19 mouse cellular contexts compared by ENCODE assay signal in the genomic region with DNA sequence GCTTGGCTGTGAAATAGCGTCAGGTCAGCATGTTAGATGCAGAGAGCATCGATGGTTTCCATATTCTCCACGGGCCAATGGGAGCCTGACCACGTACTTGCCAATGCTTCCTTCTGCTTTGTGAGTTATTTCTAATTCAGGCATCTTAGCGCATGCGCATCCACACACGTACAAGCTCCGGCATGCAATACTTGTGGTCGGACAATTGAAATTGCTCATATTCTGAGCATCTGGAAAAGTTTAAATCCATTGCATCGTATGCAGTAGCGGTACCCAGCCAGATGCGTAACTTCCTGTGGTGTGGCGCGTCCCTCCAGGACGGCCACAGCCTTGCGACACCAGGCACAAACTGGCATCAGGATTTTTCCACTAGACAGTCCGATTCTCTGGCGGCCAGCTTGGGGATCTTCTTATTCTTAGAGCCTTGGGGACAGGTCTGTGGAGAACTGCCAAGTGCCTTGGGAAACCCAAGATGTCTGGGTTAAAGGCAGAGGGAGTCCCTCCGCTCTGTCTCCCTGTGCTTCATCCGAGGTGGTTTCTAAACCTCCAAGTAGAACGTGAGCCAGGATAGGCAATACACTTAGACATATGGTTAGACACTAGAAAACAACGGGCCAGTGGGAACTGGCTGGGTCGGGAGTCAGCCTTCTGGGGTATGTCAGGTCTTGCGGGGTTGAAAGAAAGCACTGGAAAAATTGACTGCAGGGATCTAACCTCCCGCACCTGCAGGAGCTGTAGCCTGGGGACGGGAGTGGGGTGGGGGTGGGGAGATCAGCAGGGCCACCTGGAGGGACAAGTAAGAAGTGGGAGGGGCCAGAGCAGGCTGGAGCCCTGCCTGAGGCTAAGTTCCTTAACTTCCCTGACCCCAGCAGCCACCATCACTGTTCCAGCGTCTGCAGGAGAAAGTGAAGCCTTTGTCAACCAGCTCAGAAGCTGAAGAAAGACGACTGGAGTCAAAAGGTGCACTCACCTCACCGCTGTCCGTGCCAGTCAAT.
DNase-seq lines count a peak whose midpoint lies in the region; ATAC-seq lines count a peak whose summit lies in the region.
"Had no signal": no experiment of that assay in that cellular context is flagged by ENCODE, and none has a peak within 500 bp of the region (broad histone marks: within the 10 kb centered on the region; RNA-seq: fewer than 3 reads in every experiment).

No protein-coding gene starts in this region.

- peak overlapping the region; percentile 8 for H3K4me3 ChIP-seq in embryonic facial prominence, embryonic 13.5 days
- H3K4me3 ChIP-seq in limb, embryonic 12.5 days (replicated peaks): no peak overlapping the region
- no peak overlapping the region for H3K4me3 ChIP-seq in hindbrain, embryonic 13.5 days
- H3K4me3 ChIP-seq in forebrain, embryonic 11.5 days (ENCODE audit: low read depth, low read length): no peak overlapping the region
- H3K4me3 ChIP-seq: forebrain, embryonic 13.5 days; heart, embryonic 12.5 days; hindbrain, embryonic 10.5 days; liver, embryonic 13.5 days; myocyte had no signal

- ATAC-seq in embryonic facial prominence, embryonic 13.5 days (ENCODE audit: insufficient number of reproducible peaks, insufficient read depth, low FRiP score, low TSS enrichment, low read depth): peak; percentile 78
- ATAC-seq in limb, embryonic 12.5 days (ENCODE audit: insufficient number of reproducible peaks, insufficient read depth, low FRiP score, low TSS enrichment, low read depth): no peak
- no peak for ATAC-seq in hindbrain, embryonic 13.5 days (ENCODE audit: low FRiP score)
- ATAC-seq in forebrain, embryonic 11.5 days (replicated peaks; ENCODE audit: low FRiP score): no peak
- ATAC-seq: forebrain, embryonic 13.5 days; lung, postnatal 0 days had no signal

- no peaks in the 10 kb centered on the region for H3K36me3 ChIP-seq in embryonic facial prominence, embryonic 13.5 days
- no peaks in the 10 kb centered on the region for H3K36me3 ChIP-seq in limb, embryonic 12.5 days
- no peaks in the 10 kb centered on the region for H3K36me3 ChIP-seq in hindbrain, embryonic 13.5 days
- no peaks in the 10 kb centered on the region for H3K36me3 ChIP-seq in forebrain, embryonic 11.5 days (ENCODE audit: control insufficient read depth, insufficient read depth, low read length)
- H3K36me3 ChIP-seq: heart, embryonic 12.5 days; hindbrain, embryonic 10.5 days; liver, embryonic 13.5 days had no signal

- peaks cover 34% of the 10 kb centered on the region for H3K4me1 ChIP-seq in embryonic facial prominence, embryonic 13.5 days
- peaks cover 30% of the 10 kb centered on the region for H3K4me1 ChIP-seq in limb, embryonic 12.5 days (replicated peaks)
- peaks cover 10% of the 10 kb centered on the region for H3K4me1 ChIP-seq in hindbrain, embryonic 13.5 days (replicated peaks)
- H3K4me1 ChIP-seq in forebrain, embryonic 11.5 days (replicated peaks; ENCODE audit: control insufficient read depth, insufficient read depth, low read length): no peaks in the 10 kb centered on the region
- H3K4me1 ChIP-seq: liver, embryonic 13.5 days had no signal

- H3K27ac ChIP-seq in embryonic facial prominence, embryonic 13.5 days: peak overlapping the region; percentile 96
- H3K27ac ChIP-seq in limb, embryonic 12.5 days: peak overlapping the region; percentile 78
- no peak overlapping the region for H3K27ac ChIP-seq in hindbrain, embryonic 13.5 days
- H3K27ac ChIP-seq in forebrain, embryonic 11.5 days (ENCODE audit: low read depth, low read length): no peak overlapping the region
- H3K27ac ChIP-seq: forebrain, embryonic 13.5 days; hindbrain, embryonic 10.5 days; liver, embryonic 13.5 days had no signal

- peak overlapping the region; percentile 4; the same call in 1 of the 2 replicates for H3K9ac ChIP-seq in embryonic facial prominence, embryonic 13.5 days
- no peak overlapping the region for H3K9ac ChIP-seq in limb, embryonic 12.5 days (replicated peaks)
- no peak overlapping the region for H3K9ac ChIP-seq in hindbrain, embryonic 13.5 days
- H3K9ac ChIP-seq in forebrain, embryonic 11.5 days (ENCODE audit: low read length): no peak overlapping the region
- H3K9ac ChIP-seq: forebrain, embryonic 13.5 days; heart, embryonic 12.5 days; liver, embryonic 13.5 days had no signal

- no peaks in the 10 kb centered on the region for H3K27me3 ChIP-seq in embryonic facial prominence, embryonic 13.5 days
- H3K27me3 ChIP-seq in limb, embryonic 12.5 days: 0 out of 2 replicates have a peak, but pooled peaks cover 3% of the 10 kb centered on the region
- H3K27me3 ChIP-seq in hindbrain, embryonic 13.5 days: 0 out of 2 replicates have a peak, but pooled peaks cover 3% of the 10 kb centered on the region
- H3K27me3 ChIP-seq in forebrain, embryonic 11.5 days (ENCODE audit: control insufficient read depth, insufficient read depth, low read length): no peaks in the 10 kb centered on the region
- H3K27me3 ChIP-seq: liver, embryonic 13.5 days had no signal

- peak; percentile 88 for DNase-seq in 3134 (ENCODE audit: extremely low read depth, insufficient read length, low spot score)
- peak; percentile 44 for DNase-seq in R1 (ENCODE audit: low read depth, low spot score)
- DNase-seq in cerebellum, postnatal 25 days: no peak
- DNase-seq in adrenal gland, adult (ENCODE audit: inconsistent age in 2 of 2, low spot score in 1 of 2): no peak
- DNase-seq in forebrain, embryonic 11.5 days (ENCODE audit: low spot score): no peak
- DNase-seq: adrenal gland, adult 2 months; gastrocnemius, postnatal 25 days; kidney, adult 18-20 months; liver, embryonic 13.5 days; right cerebral cortex, postnatal 14 days had no signal

- peak overlapping the region; percentile 51 for H3K4me2 ChIP-seq in embryonic facial prominence, embryonic 13.5 days
- H3K4me2 ChIP-seq in limb, embryonic 12.5 days: peak overlapping the region; percentile 34
- H3K4me2 ChIP-seq in hindbrain, embryonic 13.5 days: no peak overlapping the region
- H3K4me2 ChIP-seq in forebrain, embryonic 11.5 days (ENCODE audit: low read depth, low read length, severe bottlenecking): no peak overlapping the region
- H3K4me2 ChIP-seq: forebrain, embryonic 13.5 days; heart, embryonic 12.5 days; liver, embryonic 13.5 days; midbrain, embryonic 11.5 days had no signal

- H3K9me3 ChIP-seq in embryonic facial prominence, embryonic 13.5 days: no peaks in the 10 kb centered on the region
- H3K9me3 ChIP-seq in limb, embryonic 12.5 days: no peaks in the 10 kb centered on the region
- no peaks in the 10 kb centered on the region for H3K9me3 ChIP-seq in hindbrain, embryonic 13.5 days
- H3K9me3 ChIP-seq in forebrain, embryonic 11.5 days (ENCODE audit: control insufficient read depth, low read length): no peaks in the 10 kb centered on the region
- H3K9me3 ChIP-seq: heart, embryonic 12.5 days; hindbrain, embryonic 10.5 days; liver, embryonic 13.5 days had no signal

- 25% methylated on average over 30 of the region's 30 CpGs for WGBS in embryonic facial prominence, embryonic 13.5 days
- 44% methylated on average over 30 of the region's 30 CpGs for WGBS in limb, embryonic 12.5 days
- WGBS in hindbrain, embryonic 13.5 days: 63% methylated on average over 30 of the region's 30 CpGs
- 57% methylated on average over 30 of the region's 30 CpGs for WGBS in forebrain, embryonic 11.5 days

Comparison
In these comparisons a context has a peak if more than half of its experiments do, and no peak if none do; other contexts are left out.
1. DNase-seq: peak in 3134 (single experiment) and R1 (single experiment); none in cerebellum, postnatal 25 days (0 of 2), adrenal gland, adult (0 of 2) and forebrain, embryonic 11.5 days (single experiment).
2. H3K27ac ChIP-seq: peak in embryonic facial prominence, embryonic 13.5 days (single experiment) and limb, embryonic 12.5 days (single experiment); none in hindbrain, embryonic 13.5 days (single experiment) and forebrain, embryonic 11.5 days (single experiment).
3. H3K4me2 ChIP-seq: peak in embryonic facial prominence, embryonic 13.5 days (single experiment) and limb, embryonic 12.5 days (single experiment); none in hindbrain, embryonic 13.5 days (single experiment) and forebrain, embryonic 11.5 days (single experiment).